Mouse (Mus musculus) naive thymus-derived CD4-positive, alpha-beta T cell, adult 2 months (primary cell): Measurements from ENCODE around the gene Antxr2.

Experiments
- DNase-seq: peaks from one replicate; pipeline ENCODE4 v3.0.0-alpha.2; 2011; ENCODE audit warnings: low read depth

Antxr2 gene

GRCm38 (mm10) chr5:98030902-98031641, at the start of gene Antxr2:
Gene Antxr2 (minus strand): TSS chr5:98031043.
- DNase-seq = peak; percentile 62

GRCm38 (mm10) chr5:98076612-98077011, 45.8 kb upstream of the Antxr2 start:
- no peak for DNase-seq

- no peak for DNase-seq
These were observed 38.3 kb upstream of the Antxr2 start for GRCm38 (mm10) chr5:98069191-98069590.

GRCm38 (mm10) chr5:98055275-98055674, 24.4 kb upstream of the Antxr2 start:
- no peak for DNase-seq

- DNase-seq = no peak
These were observed 24.0 kb upstream of the Antxr2 start for GRCm38 (mm10) chr5:98054834-98055233.

- DNase-seq = no peak
These were observed 4.1 kb upstream of the Antxr2 start for GRCm38 (mm10) chr5:98034928-98035327.

GRCm38 (mm10) chr5:98034207-98034606, 3.4 kb upstream of the Antxr2 start:
- DNase-seq = no peak

GRCm38 (mm10) chr5:98032803-98033420, 2.1 kb upstream of the Antxr2 start:
- peak; percentile 76 for DNase-seq

GRCm38 (mm10) chr5:98030091-98030901, 547 bp downstream of the Antxr2 start:
- peak; percentile 65 for DNase-seq

- DNase-seq = no peak
These were observed 3.0 kb downstream of the Antxr2 start for GRCm38 (mm10) chr5:98027688-98028389.

- DNase-seq = no peak
These were observed 4.9 kb downstream of the Antxr2 start for GRCm38 (mm10) chr5:98025921-98026320.

GRCm38 (mm10) chr5:98024545-98024944, 6.3 kb downstream of the Antxr2 start:
- no peak for DNase-seq

GRCm38 (mm10) chr5:98021518-98021917, 9.3 kb downstream of the Antxr2 start:
- no peak for DNase-seq

GRCm38 (mm10) chr5:98020658-98021057, 10.2 kb downstream of the Antxr2 start:
- DNase-seq = no peak

GRCm38 (mm10) chr5:98019396-98019795, 11.4 kb downstream of the Antxr2 start:
- DNase-seq = no peak

GRCm38 (mm10) chr5:98018162-98018561, 12.7 kb downstream of the Antxr2 start:
- DNase-seq = peak; percentile 77

- DNase-seq = peak; percentile 86
These were observed 14.3 kb downstream of the Antxr2 start for GRCm38 (mm10) chr5:98016247-98017203.

GRCm38 (mm10) chr5:98005751-98006150, 25.1 kb downstream of the Antxr2 start:
- no peak for DNase-seq

GRCm38 (mm10) chr5:97999261-97999824, 31.5 kb downstream of the Antxr2 start:
- DNase-seq = no peak

- no peak for DNase-seq
These were observed 34.2 kb downstream of the Antxr2 start for GRCm38 (mm10) chr5:97996500-97997176.
